Mouse (Mus musculus) hindbrain, embryonic 10.5 days (tissue): ENCODE measurements around the gene Svs6. TPM values are rescaled to one million over a fixed set of nuclear protein-coding genes. Genes with fewer than 3 reads are reported as not detected.

ENCODE experiments used
- DNase-seq: peaks from one replicate; pipeline ENCODE4 v3.0.0-alpha.2; 2017; ENCODE audit warnings: low spot score
- H3K27ac ChIP-seq: fragments of 300-500 bp; sonication (generic); 2 replicates; pipeline ENCODE4 v1.5.1; 2016; ENCODE audit warnings: mild to moderate bottlenecking, moderate library complexity
- H3K27me3 ChIP-seq: fragments of 300-500 bp; sonication (generic); 2 replicates; pipeline ENCODE4 v1.6.1; 2016; ENCODE audit warnings: mild to moderate bottlenecking; ENCODE audit not compliant: poor library complexity, insufficient read depth, severe bottlenecking
- H3K36me3 ChIP-seq: fragments of 300-500 bp; sonication (generic); 2 replicates; pipeline ENCODE4 v1.6.1; 2016; ENCODE audit warnings: mild to moderate bottlenecking, moderate library complexity
- H3K4me1 ChIP-seq: fragments of 300-500 bp; sonication (generic); replicated peaks from 2 replicates; pipeline ENCODE4 v1.6.1; 2016; ENCODE audit warnings: mild to moderate bottlenecking
- H3K4me3 ChIP-seq: fragments of 300-500 bp; sonication (generic); 2 replicates; pipeline ENCODE4 v1.5.1; 2016; ENCODE audit warnings: mild to moderate bottlenecking, moderate library complexity
- H3K9me3 ChIP-seq: fragments of 300-500 bp; sonication (generic); 2 replicates; pipeline ENCODE4 v1.6.1; 2016; ENCODE audit warnings: mild to moderate bottlenecking, moderate library complexity
- WGBS: fragments of 180-500 bp; shearing (Covaris S2); methylation state at CpG from one replicate; pipeline ENCODE4 v1.1.7; 2016; 5-methylcytosine and 5-hydroxymethylcytosine counted together
- polyA plus RNA-seq: library from polyadenylated mRNA; unstranded; fragments of >200 nt; fragmentation: Nextera tagmentation; extraction: Ambion mirVana; gene quantifications from 2 replicates; pipeline ENCODE4 v1.2.1, GENCODE M21; 2016

Svs6 gene
- polyA plus RNA-seq, 1 experiment from 2014 or later = not detected

- 80% methylated on average over 3 of the region's 3 CpGs for WGBS
- DNase-seq = no peak
- Histone ChIP-seq H3K4me1 (peaks cover 12% of the 10 kb centered on the region; the same call in 1 of the 2 replicates), H3K27me3 (peaks cover 8% of the 10 kb centered on the region; the same call in 1 of the 2 replicates), H3K27ac (no peak overlapping the region), H3K36me3 (no peaks in the 10 kb centered on the region), H3K9me3 (no peaks in the 10 kb centered on the region), H3K4me3 (no peak overlapping the region)
Observed at GRCm38 (mm10) chr2:164358373-164358772, 41.8 kb downstream of the Svs6 start.

GRCm38 (mm10) chr2:164359031-164359430 lies 42.5 kb downstream of the Svs6 start:
- H3K4me3 ChIP-seq = no peak overlapping the region
- H3K27ac ChIP-seq = no peak overlapping the region
- peaks cover 5% of the 10 kb centered on the region; the same call in 1 of the 2 replicates for H3K27me3 ChIP-seq
- H3K36me3 ChIP-seq = no peaks in the 10 kb centered on the region
- peaks cover 12% of the 10 kb centered on the region; the same call in 1 of the 2 replicates for H3K4me1 ChIP-seq
- DNase-seq = no peak
- WGBS = 85% methylated on average over 5 of the region's 5 CpGs
- H3K9me3 ChIP-seq = no peaks in the 10 kb centered on the region

- no peaks in the 10 kb centered on the region for H3K9me3 ChIP-seq
- WGBS = 67% methylated on average over 5 of the region's 5 CpGs
- peaks cover 12% of the 10 kb centered on the region; the same call in 1 of the 2 replicates for H3K4me1 ChIP-seq
- no peak overlapping the region for H3K27ac ChIP-seq
- H3K36me3 ChIP-seq = no peaks in the 10 kb centered on the region
- no peak overlapping the region for H3K4me3 ChIP-seq
- peaks cover 5% of the 10 kb centered on the region; the same call in 1 of the 2 replicates for H3K27me3 ChIP-seq
- no peak for DNase-seq
Observed at GRCm38 (mm10) chr2:164359668-164360067, 43.1 kb downstream of the Svs6 start.

GRCm38 (mm10) chr2:164360974-164361657 lies 44.6 kb downstream of the Svs6 start:
- DNase-seq = no peak
- Histone ChIP-seq H3K27me3 (peaks cover 5% of the 10 kb centered on the region; the same call in 1 of the 2 replicates), H3K36me3 (no peaks in the 10 kb centered on the region), H3K4me1 (peaks cover 12% of the 10 kb centered on the region; the same call in 1 of the 2 replicates), H3K27ac (no peak overlapping the region), H3K4me3 (no peak overlapping the region), H3K9me3 (no peaks in the 10 kb centered on the region)
- WGBS = 32% methylated on average over 13 of the region's 13 CpGs

DNA sequence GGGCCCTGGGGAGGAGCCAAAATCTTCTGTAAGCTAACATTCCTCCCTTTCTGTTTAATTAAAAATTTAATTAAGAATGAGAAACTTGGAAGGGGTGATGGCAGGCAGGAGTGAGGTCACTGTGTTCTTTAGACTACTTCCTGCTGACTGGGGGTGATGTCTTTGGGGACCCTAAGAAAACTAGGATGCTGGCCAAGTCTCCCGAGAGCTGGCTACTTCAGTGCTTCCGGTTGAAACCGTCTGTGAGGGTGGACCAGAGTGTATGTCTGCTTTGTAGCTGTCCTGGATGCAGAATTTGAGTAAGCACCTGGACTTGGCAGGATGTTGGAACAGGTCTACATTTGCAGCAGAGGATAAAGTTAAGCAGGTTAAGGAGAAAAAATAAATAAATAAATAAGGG lies 50.4 kb downstream of the Svs6 start:
- DNase-seq = no peak
- 74% methylated on average over 3 of the region's 3 CpGs for WGBS

More for the DNA sequence above, 50.4 kb downstream of the Svs6 start:
- Histone ChIP-seq H3K9me3 (no peaks in the 10 kb centered on the region), H3K27ac (no peak overlapping the region), H3K4me1 (no peaks in the 10 kb centered on the region), H3K4me3 (no peak overlapping the region), H3K36me3 (no peaks in the 10 kb centered on the region), H3K27me3 (peaks cover 5% of the 10 kb centered on the region; the same call in 1 of the 2 replicates)

Other genes starting within 250 kb of the Svs6 start
- gene Stk4, start 246.4 kb upstream of the Svs6 start, polyA plus RNA-seq = 30.8 and 36.8 TPM in 2 replicates
- 58.3 and 64.3 TPM in 2 replicates for gene Tomm34, start 245.6 kb upstream of the Svs6 start, polyA plus RNA-seq
- not detected in 2 replicates for gene Kcns1, start 145.6 kb upstream of the Svs6 start, polyA plus RNA-seq
- gene Wfdc5, start 134.0 kb upstream of the Svs6 start, polyA plus RNA-seq = not detected in 2 replicates
- not detected in 2 replicates for gene Wfdc12, start 126.1 kb upstream of the Svs6 start, polyA plus RNA-seq
- not detected in 2 replicates for gene Wfdc15a, start 116.6 kb upstream of the Svs6 start, polyA plus RNA-seq
- not detected in 2 replicates for gene Wfdc15b, start 95.1 kb upstream of the Svs6 start, polyA plus RNA-seq
- not detected in 2 replicates for gene Svs2, start 78.3 kb upstream of the Svs6 start, polyA plus RNA-seq
- not detected in 2 replicates for gene Svs3b, start 60.1 kb upstream of the Svs6 start, polyA plus RNA-seq
- not detected in 2 replicates for gene Svs4, start 38.3 kb upstream of the Svs6 start, polyA plus RNA-seq
- gene Svs3a, start 27.5 kb upstream of the Svs6 start, polyA plus RNA-seq = not detected in 2 replicates
- not detected in 2 replicates for gene Svs5, start 16.0 kb downstream of the Svs6 start, polyA plus RNA-seq
- 0.31 TPM in 1 of 2 replicates, not detected in the other for gene Slpi, start 72.3 kb downstream of the Svs6 start, polyA plus RNA-seq
- gene Rbpjl, start 86.4 kb downstream of the Svs6 start, polyA plus RNA-seq = 0.02 TPM in 1 of 2 replicates, not detected in the other
- 0.35 and 0.72 TPM in 2 replicates for gene Matn4, start 88.4 kb downstream of the Svs6 start, polyA plus RNA-seq
- gene Sdc4, start 127.1 kb downstream of the Svs6 start, polyA plus RNA-seq = 14.8 and 18.0 TPM in 2 replicates
- gene Sys1, start 140.2 kb downstream of the Svs6 start, polyA plus RNA-seq = 61.5 and 76.4 TPM in 2 replicates
- gene Gm20458, start 144.2 kb downstream of the Svs6 start, polyA plus RNA-seq = 4.4 and 4.5 TPM in 2 replicates
- not detected in 2 replicates for gene Trp53tg5, start 157.0 kb downstream of the Svs6 start, polyA plus RNA-seq
- 1.9 and 3.3 TPM in 2 replicates for gene Dbndd2, start 169.4 kb downstream of the Svs6 start, polyA plus RNA-seq
- 39.7 and 48.8 TPM in 2 replicates for gene Pigt, start 180.8 kb downstream of the Svs6 start, polyA plus RNA-seq
- gene Wfdc2, start 245.7 kb downstream of the Svs6 start, polyA plus RNA-seq = 27.6 and 64.4 TPM in 2 replicates